Mouse (Mus musculus): ENCODE results near the gene Msmp. TPM values are rescaled to one million over a fixed set of nuclear protein-coding genes. Genes with fewer than 3 reads are reported as not detected.

Gene Msmp
- polyA plus RNA-seq, 1 experiment from 2014 or later, result not detected

Small RNA genes within 50 kb of the gene (microRNA-seq; reads per million reads assigned to microRNA genes)
- not detected for gene Gm25262

Other genes with a start within 250 kb of the Msmp start
- gene Rusc2, start 202.5 kb downstream of the Msmp start, polyA plus RNA-seq (2015; fragmentation: Nextera tagmentation; extraction: Ambion mirVana), result 70.8 and 75.4 TPM in 2 replicates
- gene Fam166b, start 155.4 kb downstream of the Msmp start, polyA plus RNA-seq (2015; fragmentation: Nextera tagmentation; extraction: Ambion mirVana), result 0.71 and 1.4 TPM in 2 replicates
- 8.7 and 9.7 TPM in 2 replicates for gene Tesk1, start 142.6 kb downstream of the Msmp start, polyA plus RNA-seq (2015; fragmentation: Nextera tagmentation; extraction: Ambion mirVana)
- gene Cd72, start 129.9 kb downstream of the Msmp start, polyA plus RNA-seq (2015; fragmentation: Nextera tagmentation; extraction: Ambion mirVana), result 3.5 and 4.7 TPM in 2 replicates
- gene Sit1, start 100.8 kb downstream of the Msmp start, polyA plus RNA-seq (2015; fragmentation: Nextera tagmentation; extraction: Ambion mirVana), result not detected in 2 replicates
- gene Ccdc107, start 91.6 kb downstream of the Msmp start, polyA plus RNA-seq (2015; fragmentation: Nextera tagmentation; extraction: Ambion mirVana), result 65.1 and 69.0 TPM in 2 replicates
- gene Arhgef39, start 84.8 kb downstream of the Msmp start, polyA plus RNA-seq (2015; fragmentation: Nextera tagmentation; extraction: Ambion mirVana), result 8.4 and 8.9 TPM in 2 replicates
- 0.19 and 0.25 TPM in 2 replicates for gene Car9, start 77.5 kb downstream of the Msmp start, polyA plus RNA-seq (2015; fragmentation: Nextera tagmentation; extraction: Ambion mirVana)
- gene Tpm2, start 60.7 kb downstream of the Msmp start, polyA plus RNA-seq (2015; fragmentation: Nextera tagmentation; extraction: Ambion mirVana), result 18.8 and 20.9 TPM in 2 replicates
- gene Creb3, start 22.2 kb downstream of the Msmp start, polyA plus RNA-seq (2015; fragmentation: Nextera tagmentation; extraction: Ambion mirVana), result 79.3 and 80.9 TPM in 2 replicates
- gene Tln1, start 21.8 kb downstream of the Msmp start, polyA plus RNA-seq (2015; fragmentation: Nextera tagmentation; extraction: Ambion mirVana), result 64.5 and 66.2 TPM in 2 replicates
- gene Rgp1, start 5.8 kb downstream of the Msmp start, polyA plus RNA-seq (2015; fragmentation: Nextera tagmentation; extraction: Ambion mirVana), result 29.0 and 31.5 TPM in 2 replicates
- 53.6 and 53.8 TPM in 2 replicates for gene Gba2, start 5.6 kb downstream of the Msmp start, polyA plus RNA-seq (2015; fragmentation: Nextera tagmentation; extraction: Ambion mirVana)
- gene Npr2, start 47.4 kb upstream of the Msmp start, polyA plus RNA-seq (2015; fragmentation: Nextera tagmentation; extraction: Ambion mirVana), result 17.1 and 18.5 TPM in 2 replicates
- gene Spag8, start 69.1 kb upstream of the Msmp start, polyA plus RNA-seq (2015; fragmentation: Nextera tagmentation; extraction: Ambion mirVana), result 6.1 and 8.4 TPM in 2 replicates
- 74.8 and 78.6 TPM in 2 replicates for gene Hint2, start 72.0 kb upstream of the Msmp start, polyA plus RNA-seq (2015; fragmentation: Nextera tagmentation; extraction: Ambion mirVana)
- 16.2 and 16.6 TPM in 2 replicates for gene Tmem8b, start 84.5 kb upstream of the Msmp start, polyA plus RNA-seq (2015; fragmentation: Nextera tagmentation; extraction: Ambion mirVana)
- gene Fam221b, start 84.7 kb upstream of the Msmp start, polyA plus RNA-seq (2015; fragmentation: Nextera tagmentation; extraction: Ambion mirVana), result 2.3 and 2.8 TPM in 2 replicates
- gene Olfr70, start 116.3 kb upstream of the Msmp start, polyA plus RNA-seq (2015; fragmentation: Nextera tagmentation; extraction: Ambion mirVana), result not detected in 2 replicates
- gene Olfr71, start 125.8 kb upstream of the Msmp start, polyA plus RNA-seq (2015; fragmentation: Nextera tagmentation; extraction: Ambion mirVana), result not detected in 2 replicates
- gene Hrct1, start 142.7 kb upstream of the Msmp start, polyA plus RNA-seq (2015; fragmentation: Nextera tagmentation; extraction: Ambion mirVana), result 0.18 and 0.35 TPM in 2 replicates
- not detected in 2 replicates for gene Spaar, start 145.5 kb upstream of the Msmp start, polyA plus RNA-seq (2015; fragmentation: Nextera tagmentation; extraction: Ambion mirVana)
- not detected in 2 replicates for gene Olfr159, start 186.5 kb upstream of the Msmp start, polyA plus RNA-seq (2015; fragmentation: Nextera tagmentation; extraction: Ambion mirVana)
- gene Olfr156, start 239.4 kb upstream of the Msmp start, polyA plus RNA-seq (2015; fragmentation: Nextera tagmentation; extraction: Ambion mirVana), result not detected in 2 replicates